Mouse (Mus musculus): ENCODE measurements around the gene Nmrk2. TPM values are rescaled to one million over a fixed set of nuclear protein-coding genes. Genes with fewer than 3 reads are reported as not detected.

Gene Nmrk2
- polyA plus RNA-seq, 1 experiment from 2014 or later, result 0.18 TPM

Other genes with a start within 250 kb of the Nmrk2 start
- gene Gng7, start 187.1 kb downstream of the Nmrk2 start, polyA plus RNA-seq (2015; fragmentation: Nextera tagmentation; extraction: Ambion mirVana), result 4.8 and 4.9 TPM in 2 replicates
- 0.73 and 1.1 TPM in 2 replicates for gene Diras1, start 176.4 kb downstream of the Nmrk2 start, polyA plus RNA-seq (2015; fragmentation: Nextera tagmentation; extraction: Ambion mirVana)
- gene Slc39a3, start 164.6 kb downstream of the Nmrk2 start, polyA plus RNA-seq (2015; fragmentation: Nextera tagmentation; extraction: Ambion mirVana), result 17.7 and 17.9 TPM in 2 replicates
- gene Sgta, start 141.9 kb downstream of the Nmrk2 start, polyA plus RNA-seq (2015; fragmentation: Nextera tagmentation; extraction: Ambion mirVana), result 159 and 163 TPM in 2 replicates
- gene Thop1, start 132.0 kb downstream of the Nmrk2 start, polyA plus RNA-seq (2015; fragmentation: Nextera tagmentation; extraction: Ambion mirVana), result 56.9 and 57.9 TPM in 2 replicates
- 10.6 and 11.4 TPM in 2 replicates for gene Creb3l3, start 103.2 kb downstream of the Nmrk2 start, polyA plus RNA-seq (2015; fragmentation: Nextera tagmentation; extraction: Ambion mirVana)
- 159 and 181 TPM in 2 replicates for gene Map2k2, start 96.1 kb downstream of the Nmrk2 start, polyA plus RNA-seq (2015; fragmentation: Nextera tagmentation; extraction: Ambion mirVana)
- 56.2 and 60.1 TPM in 2 replicates for gene Zbtb7a, start 66.8 kb downstream of the Nmrk2 start, polyA plus RNA-seq (2015; fragmentation: Nextera tagmentation; extraction: Ambion mirVana)
- gene Pias4, start 34.1 kb downstream of the Nmrk2 start, polyA plus RNA-seq (2015; fragmentation: Nextera tagmentation; extraction: Ambion mirVana), result 41.8 and 44.9 TPM in 2 replicates
- 517 and 544 TPM in 2 replicates for gene Eef2, start 25.4 kb downstream of the Nmrk2 start, polyA plus RNA-seq (2015; fragmentation: Nextera tagmentation; extraction: Ambion mirVana)
- gene Dapk3, start 19.0 kb downstream of the Nmrk2 start, polyA plus RNA-seq (2015; fragmentation: Nextera tagmentation; extraction: Ambion mirVana), result 61.9 and 65.4 TPM in 2 replicates
- gene 4930442H23Rik, start 18.2 kb downstream of the Nmrk2 start, polyA plus RNA-seq (2015; fragmentation: Nextera tagmentation; extraction: Ambion mirVana), result 0.10 TPM in 1 of 2 replicates, not detected in the other
- 1.6 and 1.9 TPM in 2 replicates for gene Atcay, start 28.8 kb upstream of the Nmrk2 start, polyA plus RNA-seq (2015; fragmentation: Nextera tagmentation; extraction: Ambion mirVana)
- 8.8 and 10.4 TPM in 2 replicates for gene Zfr2, start 31.1 kb upstream of the Nmrk2 start, polyA plus RNA-seq (2015; fragmentation: Nextera tagmentation; extraction: Ambion mirVana)
- gene Matk, start 50.9 kb upstream of the Nmrk2 start, polyA plus RNA-seq (2015; fragmentation: Nextera tagmentation; extraction: Ambion mirVana), result 3.4 and 3.8 TPM in 2 replicates
- gene Mrpl54, start 64.9 kb upstream of the Nmrk2 start, polyA plus RNA-seq (2015; fragmentation: Nextera tagmentation; extraction: Ambion mirVana), result 217 and 233 TPM in 2 replicates
- gene Apba3, start 64.9 kb upstream of the Nmrk2 start, polyA plus RNA-seq (2015; fragmentation: Nextera tagmentation; extraction: Ambion mirVana), result 54.4 and 58.1 TPM in 2 replicates
- gene Tjp3, start 89.5 kb upstream of the Nmrk2 start, polyA plus RNA-seq (2015; fragmentation: Nextera tagmentation; extraction: Ambion mirVana), result 32.6 and 38.7 TPM in 2 replicates
- 43.1 and 47.6 TPM in 2 replicates for gene Pip5k1c, start 90.9 kb upstream of the Nmrk2 start, polyA plus RNA-seq (2015; fragmentation: Nextera tagmentation; extraction: Ambion mirVana)
- gene Cactin, start 119.1 kb upstream of the Nmrk2 start, polyA plus RNA-seq (2015; fragmentation: Nextera tagmentation; extraction: Ambion mirVana), result 40.5 and 40.9 TPM in 2 replicates
- 23.5 and 25.3 TPM in 2 replicates for gene Tbxa2r, start 126.7 kb upstream of the Nmrk2 start, polyA plus RNA-seq (2015; fragmentation: Nextera tagmentation; extraction: Ambion mirVana)
- gene Gipc3, start 141.2 kb upstream of the Nmrk2 start, polyA plus RNA-seq (2015; fragmentation: Nextera tagmentation; extraction: Ambion mirVana), result 0.04 and 0.12 TPM in 2 replicates
- gene Hmg20b, start 148.4 kb upstream of the Nmrk2 start, polyA plus RNA-seq (2015; fragmentation: Nextera tagmentation; extraction: Ambion mirVana), result 78.8 and 79.1 TPM in 2 replicates
- 12.8 and 13.6 TPM in 2 replicates for gene Mfsd12, start 155.4 kb upstream of the Nmrk2 start, polyA plus RNA-seq (2015; fragmentation: Nextera tagmentation; extraction: Ambion mirVana)
- 1.2 and 1.5 TPM in 2 replicates for gene 4930404N11Rik, start 163.8 kb upstream of the Nmrk2 start, polyA plus RNA-seq (2015; fragmentation: Nextera tagmentation; extraction: Ambion mirVana)
- gene Fzr1, start 176.5 kb upstream of the Nmrk2 start, polyA plus RNA-seq (2015; fragmentation: Nextera tagmentation; extraction: Ambion mirVana), result 88.5 and 90.5 TPM in 2 replicates
- 78.9 and 80.4 TPM in 2 replicates for gene Dohh, start 182.4 kb upstream of the Nmrk2 start, polyA plus RNA-seq (2015; fragmentation: Nextera tagmentation; extraction: Ambion mirVana)
- 2.9 and 3.3 TPM in 2 replicates for gene Gm48551, start 182.4 kb upstream of the Nmrk2 start, polyA plus RNA-seq (2015; fragmentation: Nextera tagmentation; extraction: Ambion mirVana)
- gene Gm48552, start 187.0 kb upstream of the Nmrk2 start, polyA plus RNA-seq (2015; fragmentation: Nextera tagmentation; extraction: Ambion mirVana), result 0.41 and 1.4 TPM in 2 replicates
- gene Smim24, start 191.0 kb upstream of the Nmrk2 start, polyA plus RNA-seq (2015; fragmentation: Nextera tagmentation; extraction: Ambion mirVana), result 59.5 and 77.5 TPM in 2 replicates

Measured in stomach, embryonic 15.5 days (tissue).